Mouse (Mus musculus) testis, adult 2 months (tissue): ENCODE data around the gene Gm14862.

ENCODE experiments used
- CTCF ChIP-seq: fragments of 200-500 bp; IDR thresholded peaks from 2 replicates; pipeline ENCODE4 v1.5.1; 2012; ENCODE audit warnings: low read depth, mild to moderate bottlenecking, inconsistent platforms, low read length, moderate library complexity; ENCODE audit not compliant: control insufficient read depth, insufficient read depth, insufficient replicate concordance
- POLR2A ChIP-seq: fragments of 200-500 bp; IDR thresholded peaks from 2 replicates; pipeline ENCODE4 v1.6.1; 2012; ENCODE audit warnings: low read depth, mild to moderate bottlenecking, inconsistent platforms, low read length, moderate library complexity; ENCODE audit not compliant: control insufficient read depth

GRCm38 (mm10) chrX:9248911-9249310 lies 7.8 kb downstream of the Gm14862 start:
- no peak for TF ChIP-seq POLR2A
- TF ChIP-seq CTCF: no peak
